Mouse (Mus musculus) bone marrow macrophage, adult 2 months (primary cell): ENCODE measurements around the gene Camk1d.

Source experiments
- CTCF ChIP-seq: IDR thresholded peaks from 2 replicates; pipeline ENCODE4 v1.5.1; 2012; ENCODE audit warnings: low read depth, mild to moderate bottlenecking, low read length, moderate library complexity
- POLR2A ChIP-seq: IDR thresholded peaks from 2 replicates; pipeline ENCODE4 v1.6.1; 2012; ENCODE audit warnings: mild to moderate bottlenecking, low read depth, low read length, borderline replicate concordance

- TF ChIP-seq POLR2A: no peak
- TF ChIP-seq CTCF: no peak
Measured at GRCm38 (mm10) chr2:5515106-5515505, 199.2 kb downstream of the Camk1d start.
